Mouse (Mus musculus) cerebellum, adult 2 months (tissue): Measurements from ENCODE around the gene Inpp4b.

Source experiments
- CTCF ChIP-seq: fragments of 200-500 bp; IDR thresholded peaks from 2 replicates; pipeline ENCODE4 v1.5.1; 2011; ENCODE audit warnings: low read depth, mild to moderate bottlenecking, control low read depth, low read length, moderate library complexity, borderline replicate concordance; ENCODE audit not compliant: insufficient read depth
- POLR2A ChIP-seq: fragments of 200-500 bp; IDR thresholded peaks from 2 replicates; pipeline ENCODE4 v1.6.1; 2011; ENCODE audit warnings: low read length, control low read depth, borderline replicate concordance; ENCODE audit not compliant: insufficient read depth

DNA sequence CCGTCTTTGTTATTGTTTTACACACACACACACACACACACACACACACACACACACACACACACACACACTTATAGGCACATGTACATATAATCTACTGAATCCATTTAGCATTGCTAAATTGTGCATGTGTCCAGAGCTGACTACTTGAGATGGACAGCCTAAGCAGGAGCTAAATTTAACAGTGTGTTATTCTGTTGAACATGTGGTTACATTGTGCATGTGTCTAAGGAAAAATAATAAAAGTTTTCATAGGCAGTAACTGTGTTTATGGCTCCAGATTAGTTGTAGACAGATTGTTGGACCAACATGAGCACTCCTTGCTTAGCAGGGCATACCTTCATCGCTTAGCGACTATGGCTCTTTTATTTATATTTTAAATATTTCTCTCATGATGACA is 101.6 kb downstream of the Inpp4b start:
- TF ChIP-seq CTCF: no peak
- no peak for TF ChIP-seq POLR2A
